Mouse (Mus musculus) liver, embryonic 16.5 days (tissue): ENCODE data around the gene Trip4. TPM values are rescaled to one million over a fixed set of nuclear protein-coding genes. Genes with fewer than 3 reads are reported as not detected.
A peak's percentile ranks its signal among the peaks of the same experiment; 100 is the strongest.

Experiments
- ATAC-seq: fragments of 200-750 bp; cut with Nextera tagmentation; 2 replicates; pipeline ENCODE4 v1.8.0; 2017; ENCODE audit warnings: low read depth, mild to moderate bottlenecking, moderate number of reproducible peaks, moderate library complexity
- H3K27ac ChIP-seq: fragments of 300-500 bp; sonication (generic); 2 replicates; pipeline ENCODE4 v1.5.1; 2014; ENCODE audit warnings: mild to moderate bottlenecking, low read length
- H3K27me3 ChIP-seq: fragments of 300-500 bp; sonication (generic); 2 replicates; pipeline ENCODE4 v1.6.1; 2014; ENCODE audit warnings: low read depth, low read length, mixed read lengths; ENCODE audit not compliant: control insufficient read depth, insufficient read depth
- H3K36me3 ChIP-seq: fragments of 300-500 bp; sonication (generic); 2 replicates; pipeline ENCODE4 v1.6.1; 2014; ENCODE audit warnings: mild to moderate bottlenecking; ENCODE audit not compliant: control insufficient read depth, insufficient read depth
- H3K4me1 ChIP-seq: fragments of 300-500 bp; sonication (generic); 2 replicates; pipeline ENCODE4 v1.6.1; 2014; ENCODE audit warnings: low read depth, low read length, mixed read lengths; ENCODE audit not compliant: control insufficient read depth
- H3K4me2 ChIP-seq: fragments of 300-500 bp; sonication (generic); 2 replicates; pipeline ENCODE4 v1.6.1; 2014; ENCODE audit warnings: low read depth, low read length, mixed read lengths
- H3K4me3 ChIP-seq: fragments of 300-500 bp; sonication (generic); 2 replicates; pipeline ENCODE4 v1.5.1; 2014; ENCODE audit warnings: low read depth, mild to moderate bottlenecking, low read length
- H3K9ac ChIP-seq: fragments of 300-500 bp; sonication (generic); 2 replicates; pipeline ENCODE4 v1.6.1; 2014; ENCODE audit warnings: low read depth, low read length
- H3K9me3 ChIP-seq: fragments of 300-500 bp; sonication (generic); replicated peaks from 2 replicates; pipeline ENCODE4 v1.6.1; 2016; ENCODE audit warnings: low read length; ENCODE audit not compliant: control insufficient read depth
- WGBS: fragments of 180-500 bp; shearing (Covaris S2); extraction: QIAGEN DNeasy Blood & Tissue Kit; methylation state at CpG from one replicate; pipeline ENCODE4 v1.1.7; 2014; ENCODE audit not compliant: insufficient replicate concordance; 5-methylcytosine and 5-hydroxymethylcytosine counted together
- polyA plus RNA-seq: library from polyadenylated mRNA; unstranded; fragments of >200 nt; fragmentation: Nextera tagmentation; extraction: Ambion mirVana; gene quantifications from 2 replicates; pipeline ENCODE4 v1.2.1, GENCODE M21; 2015

The Trip4 gene
- 9.8 and 11.6 TPM in 2 replicates for polyA plus RNA-seq

GRCm38 (mm10) chr9:65908394-65909300 is at the start of gene Trip4, which contains the start of gene Csnk1g1:
Gene Trip4 (minus strand): TSS chr9:65908794.
Gene Csnk1g1 (plus strand): TSS chr9:65908924.
- H3K36me3 ChIP-seq: peaks cover 2% of the 10 kb centered on the region; the same call in 1 of the 2 replicates
- H3K4me1 ChIP-seq: peaks cover 9% of the 10 kb centered on the region
- 1% methylated on average over 38 of the region's 38 CpGs for WGBS
- peak within 1 kb of the TSS; percentile 83 for H3K9ac ChIP-seq
- H3K4me3 ChIP-seq: peak within 1 kb of the TSS; percentile 92
- peak within 1 kb of the TSS; percentile 69 for H3K4me2 ChIP-seq
- H3K27me3 ChIP-seq: no peaks in the 10 kb centered on the region
- no peaks in the 10 kb centered on the region for H3K9me3 ChIP-seq
- peak; percentile 96 for ATAC-seq
- H3K27ac ChIP-seq: peak within 1 kb of the TSS; percentile 89

DNA sequence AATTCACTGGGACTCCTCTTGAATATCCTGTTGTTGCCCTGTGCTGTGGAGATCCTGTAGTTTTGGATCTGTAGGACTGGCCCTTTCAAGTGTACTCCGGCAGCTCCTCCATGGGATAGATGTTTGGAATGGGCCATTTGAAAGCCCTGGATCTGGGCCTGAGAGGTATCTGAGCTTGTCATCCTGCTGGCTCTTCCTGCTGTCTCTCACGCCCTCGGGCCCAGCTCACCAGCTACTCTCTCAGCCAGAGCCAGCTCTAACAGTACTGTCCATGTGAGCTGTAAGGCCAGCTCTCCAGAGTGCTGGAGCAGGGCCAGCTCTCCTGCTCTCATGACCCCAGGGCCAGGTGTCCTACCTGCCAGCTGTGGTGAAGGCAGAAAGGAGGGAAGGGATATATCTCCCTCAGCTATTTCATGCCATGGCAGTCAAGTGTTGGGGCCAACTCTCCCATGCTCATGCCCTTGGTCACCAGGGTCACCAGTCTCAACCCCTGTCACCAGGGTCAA is 42.5 kb upstream of the Trip4 start:
- no peaks in the 10 kb centered on the region for H3K9me3 ChIP-seq
- H3K4me3 ChIP-seq: no peak overlapping the region
- no peaks in the 10 kb centered on the region for H3K4me1 ChIP-seq
- H3K27me3 ChIP-seq: no peaks in the 10 kb centered on the region
- 76% methylated on average over 3 of the region's 3 CpGs for WGBS
- H3K36me3 ChIP-seq: no peaks in the 10 kb centered on the region
- no peak for ATAC-seq
- H3K4me2 ChIP-seq: no peak overlapping the region
- no peak overlapping the region for H3K27ac ChIP-seq
- no peak overlapping the region for H3K9ac ChIP-seq

DNA sequence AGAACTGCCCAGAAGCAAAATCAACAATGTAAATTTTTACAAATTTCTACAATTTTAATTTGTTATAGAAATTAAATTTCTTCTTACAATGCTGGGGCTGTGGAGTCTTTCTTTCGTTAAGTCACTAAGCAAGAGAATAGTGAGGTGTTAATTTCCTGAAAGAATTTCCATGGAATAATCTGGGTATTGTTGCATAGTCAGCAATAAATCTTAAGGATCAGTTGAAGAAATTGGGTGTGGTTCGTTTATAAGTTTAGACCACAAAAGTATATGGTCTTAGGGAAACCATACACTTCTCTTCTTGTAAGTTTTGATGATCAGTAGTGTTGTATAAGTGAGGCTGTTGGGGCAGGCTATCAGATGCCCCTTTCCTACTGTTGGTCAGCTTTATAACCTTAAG is 29.0 kb upstream of the Trip4 start:
- no peaks in the 10 kb centered on the region for H3K4me1 ChIP-seq
- WGBS: 59% methylated on average over 2 of the region's 2 CpGs

DNA sequence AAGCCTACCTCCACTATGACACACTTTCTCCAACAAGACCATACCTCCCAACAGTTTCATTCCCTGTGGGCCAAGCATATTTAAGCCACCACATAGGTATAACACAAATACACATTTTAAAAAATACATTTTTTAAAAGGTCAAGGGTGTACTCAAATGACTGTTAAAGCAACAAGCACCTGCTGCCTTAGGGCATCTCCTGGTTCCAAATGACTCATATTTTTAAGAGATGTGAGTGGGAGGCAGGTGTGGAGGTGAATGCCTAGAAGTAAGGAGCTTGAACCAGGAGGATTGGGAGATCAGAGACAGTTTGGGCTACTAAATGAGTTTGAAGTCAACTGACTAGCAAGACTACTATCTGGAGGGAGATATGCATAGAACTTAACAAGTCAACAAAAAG is 21.2 kb upstream of the Trip4 start:
- no peak for ATAC-seq
- Histone ChIP-seq H3K4me2 (no peak overlapping the region), H3K4me3 (no peak overlapping the region), H3K27ac (no peak overlapping the region), H3K9ac (no peak overlapping the region), H3K27me3 (no peaks in the 10 kb centered on the region), H3K9me3 (no peaks in the 10 kb centered on the region), H3K36me3 (no peaks in the 10 kb centered on the region), H3K4me1 (no peaks in the 10 kb centered on the region)

More for the DNA sequence above, 29.0 kb upstream of the Trip4 start:
- Histone ChIP-seq H3K4me2 (no peak overlapping the region), H3K36me3 (no peaks in the 10 kb centered on the region), H3K9ac (no peak overlapping the region), H3K9me3 (no peaks in the 10 kb centered on the region), H3K27ac (no peak overlapping the region), H3K27me3 (no peaks in the 10 kb centered on the region), H3K4me3 (no peak overlapping the region)
- no peak for ATAC-seq

- Histone ChIP-seq H3K9ac (no peak overlapping the region), H3K27ac (no peak overlapping the region), H3K9me3 (no peaks in the 10 kb centered on the region), H3K4me2 (no peak overlapping the region), H3K4me3 (no peak overlapping the region), H3K36me3 (no peaks in the 10 kb centered on the region), H3K4me1 (no peaks in the 10 kb centered on the region), H3K27me3 (no peaks in the 10 kb centered on the region)
- no peak for ATAC-seq
Measured at GRCm38 (mm10) chr9:65928456-65928855, 19.9 kb upstream of the Trip4 start.

- H3K36me3 ChIP-seq: no peaks in the 10 kb centered on the region
- no peaks in the 10 kb centered on the region for H3K27me3 ChIP-seq
- no peak overlapping the region for H3K4me2 ChIP-seq
- 43% methylated on average over 1 of the region's 1 CpGs for WGBS
- ATAC-seq: peak; percentile 59
- no peak overlapping the region for H3K4me3 ChIP-seq
- no peaks in the 10 kb centered on the region for H3K9me3 ChIP-seq
- H3K27ac ChIP-seq: no peak overlapping the region
- no peak overlapping the region for H3K9ac ChIP-seq
- H3K4me1 ChIP-seq: peaks cover 5% of the 10 kb centered on the region; the same call in 1 of the 2 replicates
Measured at GRCm38 (mm10) chr9:65917015-65917414, 8.4 kb upstream of the Trip4 start.

DNA sequence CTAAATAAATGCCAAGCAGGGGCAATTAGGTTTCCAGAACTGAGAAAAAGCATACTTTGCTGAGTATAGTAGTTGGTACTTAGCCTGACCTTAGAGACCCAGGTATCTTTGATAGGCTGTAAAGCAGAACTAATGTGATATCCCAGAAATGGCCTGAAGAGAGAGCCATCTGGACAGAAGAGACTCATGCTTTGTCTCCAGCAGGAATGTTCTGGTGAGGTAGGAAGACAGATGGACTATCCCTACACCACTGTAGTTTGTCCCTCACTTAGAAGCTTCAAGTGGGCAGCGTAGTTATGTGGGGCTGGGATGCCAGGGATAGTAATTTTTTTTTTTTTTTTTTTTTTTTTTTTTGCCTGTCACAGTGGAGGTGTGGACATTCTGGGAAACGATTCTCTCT is 5.4 kb upstream of the Trip4 start:
- H3K9me3 ChIP-seq: no peaks in the 10 kb centered on the region
- no peaks in the 10 kb centered on the region for H3K27me3 ChIP-seq
- H3K4me1 ChIP-seq: peaks cover 10% of the 10 kb centered on the region
- no peak overlapping the region for H3K4me3 ChIP-seq
- no peak overlapping the region for H3K9ac ChIP-seq
- no peak overlapping the region for H3K27ac ChIP-seq
- H3K36me3 ChIP-seq: no peaks in the 10 kb centered on the region
- no peak overlapping the region for H3K4me2 ChIP-seq
- WGBS: 60% methylated on average over 2 of the region's 2 CpGs
- no peak for ATAC-seq

DNA sequence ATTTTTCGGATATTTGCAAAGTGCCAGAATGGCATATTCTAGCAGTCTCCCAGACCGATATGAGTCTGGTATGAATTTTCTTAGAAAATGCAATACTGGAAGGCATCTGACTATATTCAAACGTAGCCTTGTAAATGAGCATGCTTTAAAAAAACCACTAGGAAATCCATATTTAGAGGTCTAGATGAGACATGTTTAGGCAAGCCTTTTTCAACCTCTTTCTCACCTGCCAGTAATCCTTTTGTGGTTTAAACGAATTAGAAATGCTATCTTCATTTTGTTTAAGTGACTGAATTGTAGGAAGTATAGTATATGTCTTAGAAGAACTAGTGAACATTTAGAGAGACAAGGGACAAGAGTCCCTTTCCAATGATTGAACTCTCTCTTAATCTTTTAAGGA is 1.2 kb upstream of the Trip4 start:
- H3K4me2 ChIP-seq: peak overlapping the region; percentile 69
- ATAC-seq: no peak

DNA sequence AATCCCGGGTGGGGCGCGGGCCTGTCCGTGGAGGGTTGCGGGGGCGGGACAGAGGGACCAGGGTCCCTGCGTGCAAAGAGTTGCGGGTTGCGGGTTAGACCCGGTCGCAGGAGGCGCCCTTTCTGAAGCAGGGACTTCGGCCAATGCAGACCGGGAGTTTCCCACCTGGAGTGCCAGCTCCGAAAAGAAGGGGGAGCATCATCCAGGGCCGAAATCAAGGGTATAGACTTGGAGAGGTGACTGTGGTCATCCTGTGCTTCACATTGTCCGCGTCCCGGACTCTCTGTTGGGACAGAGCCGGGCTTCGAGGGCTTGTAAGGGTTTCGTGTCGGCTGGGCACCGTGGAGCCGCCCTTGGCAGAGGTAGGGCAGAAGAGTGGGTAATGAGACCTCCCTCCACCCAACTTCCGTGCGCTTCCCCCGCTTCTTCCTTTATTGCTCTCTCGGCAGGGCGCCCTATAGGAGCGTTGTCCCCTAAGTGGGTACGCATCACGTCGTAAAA is 757 bp upstream of the Trip4 start:
- WGBS: under 1% methylated on average over 34 of the region's 34 CpGs
- Histone ChIP-seq H3K9ac (peak overlapping the region; percentile 83), H3K4me3 (peak overlapping the region; percentile 92), H3K9me3 (no peaks in the 10 kb centered on the region), H3K4me1 (peaks cover 9% of the 10 kb centered on the region), H3K27me3 (no peaks in the 10 kb centered on the region), H3K27ac (peak overlapping the region; percentile 89), H3K4me2 (peak overlapping the region; percentile 69), H3K36me3 (peaks cover 2% of the 10 kb centered on the region; the same call in 1 of the 2 replicates)
- peak; percentile 52 for ATAC-seq

More for the DNA sequence above, 1.2 kb upstream of the Trip4 start:
- Histone ChIP-seq H3K9ac (peak overlapping the region; percentile 83), H3K4me3 (peak overlapping the region; percentile 92), H3K4me1 (peaks cover 9% of the 10 kb centered on the region), H3K27ac (peak overlapping the region; percentile 89), H3K36me3 (peaks cover 2% of the 10 kb centered on the region; the same call in 1 of the 2 replicates), H3K27me3 (no peaks in the 10 kb centered on the region), H3K9me3 (no peaks in the 10 kb centered on the region)
- 3% methylated on average over 4 of the region's 4 CpGs for WGBS
